Mouse (Mus musculus) gastrocnemius, adult 18-20 months (tissue): ENCODE measurements at regions not wholly inside any gene's neighbourhood (a gene's known extent, or its start where the extent isn't known, plus 50 kb on each side); places are given as distances from the start of the nearest gene placed in this dataset.
"Not testable (repeated sequence)": the region's sequence is repeated elsewhere in the genome, so short reads cannot be mapped to it uniquely, and the experiment has no call there.

Experiments used
- DNase-seq: peaks from one replicate; pipeline ENCODE4 v3.0.0; 2021; ENCODE audit warnings: low spot score

DNA sequence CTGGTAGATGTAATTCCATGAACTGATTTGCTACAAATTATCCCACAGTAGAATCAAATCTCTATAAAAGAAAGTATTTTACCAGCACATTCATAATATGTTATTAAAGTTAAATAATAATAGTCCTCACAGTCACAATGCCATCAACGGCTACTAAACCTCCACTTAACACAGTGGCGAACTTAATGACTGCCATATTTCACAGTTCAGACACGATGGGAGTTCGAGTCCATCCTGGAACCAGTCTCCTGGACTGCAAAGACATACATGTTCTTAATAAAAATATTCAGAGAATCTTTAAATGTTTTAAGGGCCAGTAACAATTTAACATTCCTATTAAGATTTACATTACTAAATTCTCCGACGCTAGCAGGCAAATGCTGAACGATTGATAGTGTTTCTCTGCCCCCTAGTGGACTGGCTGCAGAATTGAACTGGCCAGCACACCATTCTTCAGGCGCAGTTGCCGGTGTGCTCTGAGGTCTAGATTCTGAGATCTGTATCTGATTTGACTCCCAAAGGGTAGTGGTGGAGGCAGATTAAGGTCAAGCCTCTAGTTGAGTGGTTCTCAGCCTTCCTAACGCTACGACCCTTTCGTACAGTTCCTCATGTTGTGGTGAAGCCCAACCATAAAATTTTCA, 182.3 kb downstream of the Csl start:
- peak; percentile 65 for DNase-seq

DNA sequence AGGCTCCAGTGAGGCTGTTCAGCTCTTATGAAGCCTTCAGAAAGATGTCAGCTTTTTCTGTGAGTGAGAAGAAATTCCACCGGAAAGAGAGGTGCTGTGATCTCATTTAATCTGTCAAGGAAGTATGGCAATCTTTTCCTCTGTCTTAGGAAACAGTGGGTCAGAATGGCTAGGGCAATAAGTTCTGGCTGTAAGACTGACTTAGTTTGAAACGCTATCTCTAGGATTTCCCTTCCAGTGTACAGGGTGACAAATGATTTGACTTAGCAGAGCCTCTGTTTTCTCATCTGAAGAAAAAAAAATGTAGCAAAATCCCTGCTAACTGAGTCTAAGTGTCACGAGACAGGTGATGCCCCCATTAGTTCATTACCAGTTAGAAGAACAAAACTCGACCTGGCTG, 181.1 kb downstream of the Csl start:
- DNase-seq: no peak

DNA sequence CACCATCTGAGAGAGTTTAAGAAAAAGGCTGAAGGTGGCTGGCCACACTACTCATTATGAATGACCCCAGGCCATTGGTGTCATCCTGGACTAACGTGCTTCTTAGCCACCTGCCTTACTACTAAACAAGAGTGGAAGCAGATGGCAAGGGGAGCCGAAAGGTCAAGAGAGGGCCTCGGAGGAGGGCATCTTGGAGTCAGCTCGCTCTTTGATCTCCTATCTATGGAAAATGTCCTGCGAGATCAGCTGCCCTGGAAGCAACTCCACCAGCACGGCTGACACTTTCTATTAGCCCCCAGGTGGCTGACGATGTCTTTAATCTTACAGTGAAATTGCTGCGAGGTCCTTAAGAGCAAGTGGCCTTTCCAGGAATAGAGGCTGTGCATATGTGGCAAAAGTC, 179.3 kb downstream of the Csl start:
- no peak for DNase-seq

DNA sequence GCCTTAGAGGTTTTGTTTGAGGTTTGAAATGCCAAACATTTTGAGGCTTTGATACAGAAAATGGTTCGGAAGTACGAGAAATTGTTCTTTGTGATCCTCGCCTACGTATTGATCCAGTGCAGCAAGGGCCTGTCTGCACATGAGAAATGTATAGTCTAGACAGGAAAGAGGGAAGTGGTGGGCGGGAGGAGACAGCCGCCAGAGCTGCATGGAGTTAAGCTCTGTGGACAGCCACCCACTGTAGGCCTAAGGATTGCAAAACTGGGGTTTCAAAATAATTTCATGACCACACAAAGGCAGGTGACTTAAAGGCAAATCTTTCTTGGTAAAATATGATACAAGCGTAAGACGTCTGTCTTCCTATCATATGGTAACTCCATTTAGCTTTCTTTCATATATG, 178.4 kb downstream of the Csl start:
- DNase-seq: no peak

DNA sequence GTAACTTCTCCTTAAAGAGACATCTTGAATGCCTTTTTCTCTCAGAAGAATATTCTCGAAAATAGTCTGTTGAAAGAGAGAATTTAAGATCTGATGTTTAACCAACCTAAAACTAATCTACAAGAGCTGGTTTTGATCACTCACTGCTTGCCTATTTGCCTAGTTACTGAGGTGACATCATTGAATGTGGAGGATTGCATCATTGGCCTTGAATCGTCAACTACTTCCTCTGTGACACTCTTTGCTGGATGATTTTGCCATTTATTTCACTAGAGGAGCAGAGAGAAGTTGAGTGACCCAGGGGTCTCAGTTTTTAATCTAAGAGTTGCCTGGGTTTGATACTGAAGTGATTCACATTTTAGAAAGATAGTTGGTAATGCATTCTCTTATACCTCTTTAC, 174.6 kb downstream of the Csl start:
- DNase-seq: no peak

DNA sequence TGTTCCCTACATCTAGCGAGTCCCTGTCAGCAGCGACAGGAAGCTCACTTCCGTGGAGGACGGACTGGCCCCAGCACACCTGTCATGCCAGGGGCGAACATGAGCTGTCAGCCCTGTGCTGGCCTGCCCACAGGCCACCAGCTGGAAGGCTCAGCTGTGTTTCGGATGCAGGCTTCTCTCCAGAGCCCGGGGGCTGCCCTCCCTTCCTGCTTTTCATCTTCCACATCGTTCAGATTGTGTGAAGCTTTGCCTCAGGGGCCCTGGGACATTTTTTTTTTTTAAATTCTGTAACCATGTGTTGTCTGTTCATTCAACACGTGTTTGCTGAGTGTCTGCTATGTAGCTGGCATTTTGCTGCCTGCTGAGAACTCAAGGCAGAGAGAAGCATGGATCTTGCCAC, 167.2 kb downstream of the Csl start:
- DNase-seq: no peak

DNA sequence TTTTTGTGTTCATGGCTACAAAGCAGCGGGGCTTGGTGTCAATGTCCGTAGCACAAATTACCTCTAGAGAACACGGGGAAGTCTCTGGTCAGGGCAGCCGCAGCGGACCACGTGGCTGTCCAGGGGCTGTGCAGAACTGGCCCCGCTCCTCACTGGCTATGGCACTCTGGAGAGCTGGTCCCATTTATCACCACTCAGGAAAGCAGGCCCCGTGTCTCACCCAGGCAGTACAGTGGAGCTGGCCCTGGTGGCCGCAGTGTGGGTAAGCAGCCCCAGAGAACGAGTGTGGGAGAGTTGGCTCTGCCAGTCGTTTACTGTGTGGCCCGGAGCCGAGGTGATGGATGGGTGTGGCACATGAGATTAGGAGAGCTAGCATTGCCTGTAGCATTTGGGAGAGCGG, 163.8 kb downstream of the Csl start:
- no peak for DNase-seq

DNA sequence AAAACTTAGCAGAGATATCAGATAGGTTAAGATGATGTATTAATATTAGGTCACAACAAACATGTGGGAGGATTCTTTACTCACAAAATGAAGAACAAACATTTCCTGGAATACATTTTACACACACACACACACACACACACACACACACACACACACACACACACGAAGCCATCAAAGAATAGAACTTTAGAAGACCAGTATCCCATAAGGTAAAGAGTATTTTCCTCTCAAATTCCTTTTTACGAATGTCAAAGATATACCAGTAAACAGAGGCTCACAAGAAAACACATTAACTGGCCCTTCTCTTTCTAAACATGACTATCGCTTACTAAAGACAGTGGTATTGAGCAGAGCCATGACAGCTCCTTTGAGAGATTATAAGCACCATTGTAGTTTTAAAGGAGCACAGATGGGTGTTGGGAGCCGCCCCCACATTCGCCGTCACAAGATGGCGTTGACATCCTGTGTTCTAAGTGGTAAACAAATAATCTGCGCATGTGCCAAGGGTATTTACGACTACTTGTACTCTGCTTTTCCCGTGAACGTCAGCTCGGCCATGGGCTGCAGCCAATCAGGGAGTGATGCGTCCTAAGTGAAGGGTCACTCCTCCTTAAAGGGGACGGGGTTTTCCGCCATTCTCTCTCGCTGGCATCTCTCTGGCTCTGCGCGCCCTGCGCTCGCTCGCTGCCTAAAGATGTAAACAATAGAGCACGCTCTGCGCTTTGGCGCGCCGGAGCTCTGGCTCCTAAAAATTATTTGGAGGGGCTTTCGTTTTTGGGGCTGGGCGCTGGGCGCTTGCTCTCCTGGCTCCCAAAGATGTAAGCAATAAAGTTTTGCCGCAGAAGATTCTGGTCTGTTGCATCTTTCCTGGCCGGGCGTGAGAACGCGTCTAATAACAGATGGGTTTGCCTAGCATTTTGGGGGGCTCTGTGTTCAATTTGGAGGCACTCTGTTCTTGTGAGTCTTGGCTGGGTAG, 160.0 kb downstream of the Csl start:
- not testable (repeated sequence) for DNase-seq

DNA sequence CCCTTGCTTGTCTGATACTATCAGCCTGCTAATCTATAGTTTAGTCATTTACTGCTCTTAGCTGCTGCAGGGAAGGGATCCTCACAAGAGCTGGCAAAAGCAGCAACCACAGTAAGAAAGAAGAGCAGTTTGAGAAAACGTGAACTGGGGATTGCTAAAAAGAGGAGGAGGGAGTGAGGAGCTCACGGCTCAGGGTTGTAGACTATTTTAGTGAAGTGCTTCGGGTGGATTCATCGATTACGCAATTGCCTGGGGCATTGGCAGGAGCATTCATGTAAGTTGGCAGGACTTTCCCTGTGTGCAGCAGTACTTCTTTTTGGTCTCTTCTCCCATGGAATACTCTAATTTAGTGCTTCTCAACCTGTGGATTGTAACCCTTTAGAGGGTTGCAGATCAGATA, 157.1 kb downstream of the Csl start:
- peak; percentile 48 for DNase-seq

DNA sequence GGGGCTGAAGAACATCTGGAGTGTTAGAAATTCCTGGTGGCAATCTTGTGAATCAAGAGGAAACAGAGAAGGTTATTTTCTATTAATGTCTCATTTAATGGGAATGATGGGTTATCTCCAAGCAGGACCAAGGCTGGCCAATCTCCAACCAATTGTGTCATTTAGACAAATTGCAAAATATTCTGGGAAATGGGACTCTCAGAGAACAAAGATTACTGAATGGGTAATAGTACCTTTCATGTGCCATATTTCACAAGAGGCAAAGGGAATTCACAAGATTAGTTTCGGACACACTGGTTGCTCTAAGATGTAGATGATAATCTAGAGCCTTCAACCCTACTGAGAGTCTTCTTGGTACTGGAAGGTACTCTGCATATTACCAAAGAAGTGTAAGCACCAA, 155.3 kb downstream of the Csl start:
- peak; percentile 61 for DNase-seq

DNA sequence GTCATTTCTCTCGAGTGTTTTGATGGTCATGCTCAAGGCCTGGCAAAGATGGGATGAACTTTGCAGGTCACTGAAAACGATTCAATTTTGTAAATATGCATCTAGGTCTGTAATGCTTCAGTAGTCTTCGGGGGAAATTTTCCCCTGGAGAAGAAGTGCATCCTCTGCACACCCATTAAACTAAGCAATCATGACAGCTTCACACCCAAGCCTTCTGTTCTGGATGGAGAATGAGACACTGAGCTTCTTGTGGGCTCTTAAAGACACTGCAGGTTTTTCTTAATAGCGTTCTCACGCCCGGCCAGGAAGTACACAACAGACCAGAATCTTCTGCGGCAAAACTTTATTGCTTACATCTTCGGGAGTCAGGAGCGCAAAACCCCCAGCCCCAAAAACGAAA, 151.0 kb downstream of the Csl start:
- DNase-seq: no peak

DNA sequence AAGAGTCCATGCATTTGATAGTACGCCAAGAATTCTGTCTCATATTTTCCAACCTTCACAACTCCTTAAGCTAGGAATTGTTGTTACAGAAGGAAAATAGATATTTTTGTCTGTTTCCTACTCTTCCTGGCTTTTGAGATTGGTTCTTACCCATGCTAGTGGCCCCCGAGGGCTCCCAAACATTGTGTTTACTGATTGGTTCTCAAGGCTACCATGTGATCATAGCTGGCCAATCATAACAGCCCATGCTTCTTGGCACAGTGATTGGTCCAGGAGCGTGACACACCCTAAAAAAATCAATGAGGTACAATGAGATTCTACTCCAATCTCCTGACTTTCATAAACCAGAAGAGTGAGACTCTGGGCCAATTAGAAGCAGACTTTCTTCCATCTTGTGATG, 150.0 kb downstream of the Csl start:
- no peak for DNase-seq

DNA sequence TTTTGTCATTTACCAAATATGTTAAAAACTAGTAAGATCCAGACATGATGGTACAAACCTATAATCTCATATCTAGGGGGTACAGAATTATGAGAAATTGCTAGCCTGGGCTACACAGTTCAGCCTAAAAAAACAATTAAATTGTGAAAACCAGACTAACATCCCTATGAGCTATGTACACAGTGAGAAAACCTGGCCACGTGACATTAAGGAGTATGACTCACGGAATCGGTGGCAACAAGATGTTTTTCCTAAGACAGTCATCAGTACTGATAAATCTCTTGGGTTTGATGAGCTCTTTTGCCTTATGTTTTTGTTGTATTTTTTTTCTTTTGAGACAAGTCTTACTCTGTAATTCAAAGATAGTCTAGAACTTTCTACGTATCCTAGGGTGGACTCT, 148.6 kb downstream of the Csl start:
- no peak for DNase-seq

DNA sequence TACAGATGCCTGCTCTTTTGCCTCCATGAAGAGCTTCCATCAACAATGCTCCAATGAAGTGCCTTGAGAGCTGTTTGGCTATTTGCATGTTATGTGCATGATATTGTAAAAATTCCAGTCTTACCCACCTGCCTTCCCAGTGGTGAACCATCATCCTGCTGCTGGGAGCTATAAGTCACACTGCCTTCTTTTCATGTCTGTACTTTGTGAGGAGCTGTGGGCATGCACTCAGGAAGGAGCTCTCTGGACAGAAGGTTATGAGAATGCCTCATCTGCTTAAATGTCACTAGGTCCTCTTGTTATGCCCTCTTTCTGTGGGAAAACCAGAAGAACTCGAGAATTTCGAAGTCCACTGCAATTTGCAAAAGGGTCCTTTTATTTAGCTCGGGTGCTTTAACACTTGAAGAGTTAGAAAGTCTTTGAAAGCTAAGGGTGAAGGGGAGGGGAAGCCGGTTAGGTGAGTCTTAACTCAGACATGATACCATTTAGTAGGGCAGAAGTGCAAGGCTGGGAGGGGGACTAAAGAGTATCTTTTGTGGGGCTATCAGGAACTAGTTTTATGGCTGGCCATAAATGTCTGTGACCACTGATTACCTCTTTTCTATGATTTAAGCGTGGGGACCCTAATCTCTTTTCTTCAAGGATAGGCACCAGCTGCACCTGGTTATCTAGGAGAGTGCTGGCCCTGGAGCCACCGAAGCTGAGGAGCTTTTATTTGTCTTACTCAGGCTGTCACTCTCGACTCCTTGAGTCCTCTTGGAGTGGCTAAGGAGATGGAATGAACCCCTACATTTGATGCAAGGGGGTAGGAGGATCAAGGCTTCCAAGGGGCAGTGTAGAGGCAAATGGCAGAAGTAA, 144.8 kb downstream of the Csl start:
- DNase-seq: no peak

DNA sequence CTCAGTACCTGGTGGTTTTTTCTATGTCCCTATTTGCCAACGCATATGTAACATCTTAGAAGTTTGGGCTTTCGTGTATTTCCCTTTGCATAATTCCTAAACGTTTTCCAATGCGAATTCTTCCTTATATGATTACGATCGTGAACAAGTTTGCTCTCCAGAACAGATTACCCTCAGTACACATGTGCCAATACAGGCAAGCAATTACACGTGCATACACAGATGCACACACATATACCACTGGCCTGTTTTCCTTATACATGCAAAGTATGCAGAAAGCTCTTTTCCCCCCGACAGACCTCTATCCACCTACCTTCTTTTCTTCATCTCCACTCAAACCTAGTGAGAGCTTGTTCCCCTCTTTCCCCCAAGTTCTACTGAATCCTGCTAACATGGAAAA, 144.1 kb downstream of the Csl start:
- no peak for DNase-seq

DNA sequence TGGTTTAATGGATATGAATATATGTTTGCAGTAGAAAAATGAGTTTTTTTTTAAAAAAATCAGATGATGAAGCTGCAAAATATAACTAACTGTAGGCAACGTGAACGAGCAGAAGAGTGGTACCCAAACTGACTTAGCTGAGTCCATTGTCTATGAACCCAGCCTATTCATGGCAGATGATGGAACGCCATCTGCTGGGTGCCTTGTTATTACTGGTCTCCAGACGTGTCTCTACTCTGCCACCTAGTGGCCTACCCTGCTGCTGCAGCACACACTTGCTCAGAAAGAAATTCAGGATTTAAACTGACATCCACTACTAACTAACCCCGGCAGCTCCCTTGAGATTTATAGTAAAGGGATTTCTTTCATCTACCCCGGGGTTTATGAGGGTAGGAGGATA, 143.7 kb downstream of the Csl start:
- peak; percentile 76 for DNase-seq

DNA sequence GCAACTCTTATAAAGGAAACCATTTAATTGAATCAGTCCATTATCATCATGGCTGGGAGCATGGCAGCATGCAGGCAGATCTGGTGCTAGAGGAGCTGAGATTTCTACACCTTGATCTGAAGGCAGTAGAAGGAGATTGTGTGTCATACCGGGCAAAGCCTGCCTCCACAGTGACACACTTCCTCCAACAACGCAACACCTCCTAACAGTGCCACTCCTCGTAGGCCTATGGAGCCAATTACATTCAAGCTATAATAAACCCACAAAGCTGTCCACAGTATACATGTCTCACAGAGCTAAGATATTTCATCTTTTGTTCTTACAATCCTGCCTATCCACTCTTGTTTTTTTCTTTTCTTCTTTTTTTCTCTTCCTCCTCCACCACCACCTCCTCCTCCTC, 141.8 kb downstream of the Csl start:
- DNase-seq: no peak

DNA sequence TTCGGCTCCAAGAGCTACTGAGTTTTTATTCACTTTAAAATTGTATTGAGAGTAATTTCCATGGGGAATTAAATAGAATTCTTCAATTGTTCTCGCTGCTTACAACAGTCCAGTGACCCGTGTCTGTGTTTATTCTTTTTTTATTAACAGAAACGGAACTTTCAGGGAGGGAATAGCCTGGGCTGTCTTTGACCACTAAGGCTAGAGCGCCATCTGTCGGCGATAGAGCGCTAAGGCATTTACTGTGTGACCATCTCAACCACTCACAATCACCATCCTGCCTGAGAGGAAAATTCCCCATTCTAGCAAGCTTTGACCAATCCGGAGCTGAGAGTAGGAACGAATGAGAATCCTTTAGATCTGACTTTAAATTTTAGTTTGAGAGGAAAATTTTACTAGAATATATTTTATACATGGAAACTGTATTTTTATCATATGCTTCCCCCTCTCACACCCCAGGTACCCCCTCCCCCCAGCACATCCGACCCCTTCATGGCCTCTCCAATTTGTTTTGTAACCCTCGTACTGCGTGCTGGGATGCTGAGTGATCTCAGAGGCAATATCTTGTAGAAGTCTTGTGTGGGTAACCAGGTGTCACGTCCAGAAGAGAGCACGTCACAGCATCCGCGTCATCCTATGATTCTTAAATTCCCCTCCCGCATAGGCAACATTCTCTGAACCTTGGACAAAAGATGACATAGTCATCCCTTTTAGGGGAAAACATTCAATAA, 139.9 kb downstream of the Csl start:
- peak; percentile 70 for DNase-seq

DNA sequence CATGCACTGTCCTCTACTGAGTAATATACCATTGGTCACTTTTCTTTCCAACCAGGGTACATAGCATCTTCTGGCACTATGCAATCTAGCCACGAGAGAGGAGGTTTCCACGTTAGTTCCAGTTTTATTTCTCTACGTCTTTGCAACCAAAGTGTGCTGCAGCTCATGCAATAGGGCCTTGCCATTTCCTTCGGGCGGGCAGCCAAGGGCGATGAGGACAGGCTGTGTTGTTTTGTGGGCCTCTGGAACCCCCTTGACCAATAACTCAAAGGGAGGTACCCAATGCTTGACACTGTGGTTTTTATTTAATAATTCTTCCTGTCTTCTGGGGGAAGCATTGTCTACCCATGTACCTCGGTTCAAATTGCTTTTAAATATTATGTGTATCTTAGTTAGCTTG, 139.0 kb downstream of the Csl start:
- DNase-seq: no peak

DNA sequence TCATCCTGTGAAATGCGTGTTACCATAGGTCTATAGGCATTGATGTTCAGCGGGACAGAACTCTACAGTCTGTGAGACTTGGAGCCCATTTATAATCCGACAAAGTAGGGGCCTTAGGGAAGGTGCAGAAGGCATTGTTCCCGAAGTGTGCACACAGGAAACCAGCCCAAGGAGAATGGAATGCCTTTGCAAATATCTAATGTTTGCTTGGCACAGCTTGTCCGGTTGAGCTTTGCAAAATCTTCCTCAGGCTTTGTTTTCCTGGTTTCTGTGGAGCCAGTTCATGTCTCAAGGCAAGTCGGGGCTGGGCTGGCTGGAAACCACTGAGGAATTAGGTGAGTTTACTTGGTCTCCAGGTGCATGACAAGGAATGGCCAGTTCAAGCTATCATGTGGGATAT, 132.1 kb downstream of the Csl start:
- no peak for DNase-seq

DNA sequence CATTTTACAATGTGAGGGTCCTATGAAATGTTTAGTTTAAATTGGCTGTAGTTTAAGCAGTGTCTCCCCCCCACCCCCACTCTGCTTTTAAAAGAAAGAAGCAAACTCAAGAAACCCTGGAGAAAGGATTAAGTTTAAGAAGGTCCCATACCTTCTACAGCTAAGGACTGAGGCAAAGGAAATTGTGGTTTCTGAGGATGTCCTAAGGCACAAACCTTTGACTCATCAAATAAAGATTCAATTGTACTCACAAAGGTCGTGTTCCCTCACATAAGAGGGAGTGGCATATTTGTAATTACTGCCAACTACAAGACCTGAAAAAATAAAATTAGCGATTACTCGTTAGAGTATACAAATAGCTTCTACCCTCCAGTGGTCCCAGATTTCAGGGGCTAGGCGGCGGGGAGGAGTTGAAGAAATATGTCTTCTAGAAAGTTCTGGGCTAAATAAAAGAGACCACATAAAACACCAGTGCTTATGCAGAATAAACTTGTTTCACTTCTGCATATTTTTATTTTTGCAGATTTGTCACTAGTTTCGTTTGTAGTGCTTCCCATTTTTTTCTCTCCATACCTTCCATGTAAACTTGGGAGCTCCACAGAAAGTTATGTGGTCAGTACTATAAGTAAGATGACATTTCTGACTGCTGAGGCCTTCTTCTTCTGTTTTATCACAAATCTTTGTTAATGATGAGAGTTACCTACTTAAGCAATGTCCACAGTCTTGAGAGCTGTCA, 127.0 kb downstream of the Csl start:
- no peak for DNase-seq
